Mouse (Mus musculus) embryo, embryonic 9.5 days (tissue): ENCODE measurements at regions not wholly inside any gene's neighbourhood (a gene's known extent, or its start where the extent isn't known, plus 50 kb on each side); places are given as distances from the start of the nearest gene placed in this dataset.
A peak's percentile ranks its signal among the peaks of the same experiment; 100 is the strongest.
"Not testable (repeated sequence)": the region's sequence is repeated elsewhere in the genome, so short reads cannot be mapped to it uniquely, and the experiment has no call there.

Experiments
- DNase-seq: peaks from one replicate; pipeline ENCODE4 v3.0.0-alpha.2; 2017; ENCODE audit errors: extremely low spot score

DNA sequence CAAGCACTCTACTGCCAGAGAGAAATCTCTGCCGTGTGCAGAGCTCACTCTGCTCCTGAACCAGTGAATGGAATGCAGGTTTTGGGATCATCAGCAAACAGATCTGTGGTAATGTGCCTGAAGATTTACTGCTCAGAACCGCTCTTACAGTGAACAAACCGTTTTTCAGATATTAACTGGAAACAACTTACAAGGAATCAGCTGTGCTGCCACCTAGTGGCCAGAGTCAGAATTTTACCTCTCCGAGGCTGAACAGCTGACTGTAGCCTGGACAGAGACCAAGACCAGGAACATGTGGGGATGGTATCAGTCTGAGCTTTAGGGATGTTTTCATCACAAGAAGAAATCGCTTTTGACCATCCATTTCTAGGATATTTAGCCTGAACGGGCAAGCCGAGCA, 65.3 kb downstream of the Gm15023 start:
- not testable (repeated sequence) for DNase-seq

DNA sequence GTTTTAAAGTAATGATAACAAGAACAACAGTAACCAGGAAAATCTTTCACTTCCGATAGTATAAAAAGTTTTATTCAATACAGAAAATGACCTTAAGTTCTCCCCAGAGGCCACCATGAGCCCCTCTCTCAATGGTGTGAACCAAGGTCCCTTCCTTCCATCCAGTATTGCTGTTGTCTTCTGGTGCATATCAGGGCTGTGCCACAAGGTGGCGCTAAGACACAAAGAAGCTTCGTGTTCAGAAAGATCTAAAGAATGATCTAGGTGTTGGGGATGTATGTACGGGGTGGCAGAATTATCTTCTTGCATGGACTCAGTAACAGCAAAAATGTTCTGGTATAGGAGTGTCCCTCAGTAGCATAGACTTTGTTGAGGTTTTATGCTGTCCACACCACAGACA, 66.6 kb downstream of the Gm15023 start:
- peak; percentile 22 for DNase-seq

DNA sequence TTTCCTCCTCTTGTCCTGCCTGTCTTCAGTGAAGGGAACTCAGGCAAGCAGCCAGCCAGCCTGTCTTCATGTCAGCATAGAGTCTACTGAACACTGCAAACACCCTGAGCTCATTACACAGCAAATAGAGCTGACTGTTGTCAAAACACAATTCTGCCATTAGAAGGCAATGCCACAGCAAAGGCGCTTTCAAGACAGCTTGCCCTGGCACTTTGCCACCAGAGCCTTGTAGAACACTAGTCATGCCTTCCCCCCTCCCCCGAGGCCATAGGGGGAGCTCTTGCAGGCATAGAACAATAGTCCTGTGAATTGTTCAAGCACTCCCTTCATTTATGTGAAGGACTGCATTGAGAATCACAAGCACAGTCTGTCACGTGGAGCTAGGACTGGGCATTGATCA, 75.8 kb downstream of the Gm15023 start:
- no peak for DNase-seq

- DNase-seq: no peak
Measured at GRCm38 (mm10) chrX:135098101-135098500, 79.3 kb downstream of the Gm15023 start.

GRCm38 (mm10) chrX:135096206-135096605, 81.2 kb downstream of the Gm15023 start:
- DNase-seq: no peak

GRCm38 (mm10) chrX:135091074-135091473, 82.1 kb upstream of the Zmat1 start:
- peak; percentile 20 for DNase-seq

GRCm38 (mm10) chrX:135087068-135087579, 78.1 kb upstream of the Zmat1 start:
- DNase-seq: peak; percentile 34

DNA sequence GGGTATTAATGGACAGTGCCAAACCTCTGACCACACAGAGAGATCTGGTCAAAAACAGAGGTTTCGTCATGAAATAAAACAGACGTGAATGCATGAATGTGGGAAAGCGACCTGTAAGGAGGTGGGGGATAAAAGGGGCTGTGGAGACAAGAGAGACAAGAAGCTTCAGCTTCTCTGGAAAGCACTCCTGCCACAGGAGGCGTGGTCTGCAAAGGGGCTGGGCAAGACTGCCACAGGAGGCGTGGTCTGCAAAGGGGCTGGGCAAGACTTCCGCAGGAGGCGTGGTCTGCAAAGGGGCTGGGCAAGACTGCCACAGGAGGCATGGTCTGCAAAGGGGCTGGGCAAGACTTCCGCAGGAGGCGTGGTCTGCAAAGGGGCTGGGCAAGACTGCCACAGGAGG, 77.6 kb upstream of the Zmat1 start:
- DNase-seq: not testable (repeated sequence)

GRCm38 (mm10) chrX:135085770-135086553, 77.0 kb upstream of the Zmat1 start:
- DNase-seq: not testable (repeated sequence)

DNA sequence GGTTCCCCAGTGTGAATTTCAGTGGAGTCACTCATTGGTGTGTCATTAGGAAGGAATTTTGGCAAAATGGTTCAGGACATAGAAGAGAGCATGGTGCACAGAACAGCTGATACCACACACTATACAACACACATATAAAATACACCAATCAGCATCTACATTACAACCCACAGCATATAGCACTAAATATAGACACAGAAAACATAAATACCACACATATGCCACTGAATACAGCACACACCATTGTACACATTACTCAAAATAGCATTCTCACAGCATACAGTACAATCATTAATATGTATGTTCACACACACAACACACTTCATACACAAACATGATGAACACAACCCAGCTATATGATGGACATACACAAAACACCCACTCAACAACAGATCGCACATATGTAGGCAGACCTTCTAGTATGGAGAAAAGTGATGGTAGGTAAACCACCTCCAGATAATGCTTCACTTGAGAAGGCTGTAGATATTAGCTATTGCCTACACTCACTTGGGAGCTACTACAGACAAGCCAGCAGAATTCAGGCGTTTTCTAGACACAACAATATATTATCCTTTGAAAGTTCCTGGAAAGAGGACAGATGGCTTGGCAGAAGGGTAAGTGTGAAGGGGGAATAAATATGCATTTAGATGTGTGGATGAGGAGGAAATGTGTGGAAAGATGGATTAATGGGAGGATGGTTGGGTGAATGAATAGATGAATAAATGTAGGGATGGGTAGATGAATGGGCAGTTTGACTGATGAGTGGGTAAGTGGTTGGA, 71.6 kb upstream of the Zmat1 start:
- no peak for DNase-seq

GRCm38 (mm10) chrX:135079388-135079787, 70.4 kb upstream of the Zmat1 start:
- DNase-seq: no peak

- no peak for DNase-seq
Measured at GRCm38 (mm10) chrX:135075903-135076302, 66.9 kb upstream of the Zmat1 start.

GRCm38 (mm10) chrX:135069448-135069847, 60.4 kb upstream of the Zmat1 start:
- peak; percentile 1 for DNase-seq

- no peak for DNase-seq
Measured at GRCm38 (mm10) chrX:135060184-135060583, 51.2 kb upstream of the Zmat1 start.

DNA sequence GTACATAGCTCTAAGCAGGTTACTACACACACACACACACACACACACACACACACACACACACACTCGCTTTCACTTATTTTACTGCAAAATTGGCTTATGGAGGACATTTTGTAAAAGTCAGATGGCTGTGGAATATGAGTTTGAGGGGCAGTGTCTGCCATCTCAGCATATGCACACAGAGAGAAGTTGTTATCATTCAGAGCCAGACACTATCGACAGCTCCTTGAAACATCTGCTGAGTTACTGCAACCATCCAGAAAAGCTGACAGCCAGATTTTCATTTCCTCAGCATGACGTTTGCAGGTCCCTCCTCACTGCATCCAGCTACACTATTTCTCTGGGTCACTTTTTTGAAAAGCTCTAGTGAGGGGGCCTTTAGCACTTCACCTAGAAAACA, 49.9 kb upstream of the Zmat1 start:
- no peak for DNase-seq
